Mouse (Mus musculus) erythroblast, embryonic 14.5 days (primary cell): ENCODE measurements around the gene B9d2. TPM values are rescaled to one million over a fixed set of nuclear protein-coding genes. Genes with fewer than 3 reads are reported as not detected.

Source experiments
- H3K27me3 ChIP-seq: 2 replicates; pipeline ENCODE4 v1.6.1; 2012; ENCODE audit warnings: inconsistent platforms; ENCODE audit not compliant: control insufficient read depth
- H3K36me3 ChIP-seq: 2 replicates; pipeline ENCODE4 v1.6.1; 2012; ENCODE audit warnings: mild to moderate bottlenecking, inconsistent platforms; ENCODE audit not compliant: control insufficient read depth
- H3K4me1 ChIP-seq: 2 replicates; pipeline ENCODE4 v1.6.1; 2012; ENCODE audit warnings: inconsistent platforms; ENCODE audit not compliant: control insufficient read depth
- H3K4me3 ChIP-seq: replicated peaks from 2 replicates; pipeline ENCODE3; 2012; ENCODE audit warnings: moderate library complexity, mild to moderate bottlenecking, inconsistent platforms
- H3K9me3 ChIP-seq: 2 replicates; pipeline ENCODE4 v1.6.1; 2012; ENCODE audit warnings: low read length, inconsistent platforms, mixed read lengths; ENCODE audit not compliant: control insufficient read depth
- GATA1 ChIP-seq: IDR thresholded peaks from 2 replicates; pipeline ENCODE4 v1.6.1; 2012; ENCODE audit warnings: low read length, inconsistent platforms, mixed read lengths
- TAL1 ChIP-seq: IDR thresholded peaks from 3 replicates; pipeline ENCODE4 v1.6.1; 2012; ENCODE audit warnings: low read length, inconsistent platforms, mixed read lengths
- polyA plus RNA-seq: library from polyadenylated mRNA; stranded (reverse); fragments of >175 nt; gene quantifications from 2 replicates; pipeline ENCODE4 v1.2.3, GENCODE M21; 2012

Gene B9d2
- polyA plus RNA-seq, 1 experiment, result 4.8 TPM

DNA sequence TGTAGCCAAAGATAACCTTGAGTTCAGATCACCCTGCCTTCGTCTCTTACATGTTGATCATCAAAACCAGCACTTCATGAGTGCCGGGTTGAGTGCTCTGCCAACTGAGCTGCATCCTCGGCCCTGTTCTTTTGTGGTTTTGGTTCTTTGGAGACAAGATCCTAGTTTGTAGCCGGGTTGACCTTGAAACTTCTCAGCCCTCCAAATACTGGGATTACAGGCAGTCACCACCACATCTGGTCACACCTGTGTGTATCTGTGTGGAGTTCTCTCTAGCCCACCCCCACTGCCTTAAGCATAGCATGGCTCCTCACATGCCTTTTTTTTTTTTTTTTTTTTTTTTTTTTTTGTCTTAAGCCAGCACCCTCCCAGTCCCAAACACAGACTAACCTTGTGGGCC, 10.5 kb upstream of the B9d2 start:
- Histone ChIP-seq H3K36me3 (peaks cover 43% of the 10 kb centered on the region), H3K9me3 (no peaks in the 10 kb centered on the region), H3K4me3 (no peak overlapping the region), H3K4me1 (peaks cover 8% of the 10 kb centered on the region), H3K27me3 (peaks cover 26% of the 10 kb centered on the region)
- TF ChIP-seq TAL1 (no peak), GATA1 (no peak)

DNA sequence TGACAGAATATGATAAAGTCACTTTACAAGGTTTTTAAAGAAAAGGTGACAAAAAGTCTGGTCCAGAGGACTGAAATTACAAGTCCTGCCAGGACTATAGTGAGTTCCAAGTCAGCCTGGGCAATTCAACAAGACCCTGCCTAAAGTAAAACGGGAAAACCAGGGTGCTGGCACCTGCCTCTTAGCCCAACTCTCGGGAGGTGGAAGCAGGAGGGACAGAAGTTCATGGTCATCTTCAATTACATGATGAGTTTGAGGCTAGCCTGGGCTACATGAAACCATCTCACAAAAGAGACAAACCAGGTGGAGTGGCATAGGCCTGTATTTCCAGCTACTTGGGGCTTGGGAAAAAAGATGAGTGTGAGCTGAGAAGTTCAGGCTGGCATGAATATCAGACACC, 8.9 kb upstream of the B9d2 start:
- Histone ChIP-seq H3K27me3 (peaks cover 38% of the 10 kb centered on the region), H3K36me3 (peaks cover 28% of the 10 kb centered on the region), H3K9me3 (no peaks in the 10 kb centered on the region), H3K4me1 (peaks cover 8% of the 10 kb centered on the region), H3K4me3 (no peak overlapping the region)
- TF ChIP-seq GATA1, result no peak
- TF ChIP-seq TAL1, result no peak

DNA sequence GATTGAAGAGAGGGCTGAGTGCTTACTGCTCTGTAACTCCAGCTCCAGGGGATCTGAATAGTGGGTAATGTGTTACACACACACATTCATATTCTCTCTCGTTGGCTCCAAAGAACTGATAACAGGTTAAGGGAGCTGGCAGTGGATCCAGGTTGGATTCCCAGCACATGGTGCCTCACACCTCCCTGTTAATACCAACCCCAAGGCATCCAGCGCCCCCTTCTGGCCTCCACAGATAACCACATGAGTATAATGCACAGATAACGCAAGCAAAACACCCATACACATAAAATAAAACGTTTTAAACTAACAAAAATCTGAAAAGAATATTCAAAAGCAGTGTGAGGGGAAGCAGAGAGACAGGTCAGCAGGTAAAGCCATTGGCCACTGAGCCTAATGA, 8.1 kb upstream of the B9d2 start:
- Histone ChIP-seq H3K9me3 (no peaks in the 10 kb centered on the region), H3K4me3 (no peak overlapping the region), H3K27me3 (peaks cover 38% of the 10 kb centered on the region), H3K36me3 (peaks cover 21% of the 10 kb centered on the region), H3K4me1 (peaks cover 8% of the 10 kb centered on the region)
- TF ChIP-seq GATA1, result no peak
- TF ChIP-seq TAL1, result no peak

DNA sequence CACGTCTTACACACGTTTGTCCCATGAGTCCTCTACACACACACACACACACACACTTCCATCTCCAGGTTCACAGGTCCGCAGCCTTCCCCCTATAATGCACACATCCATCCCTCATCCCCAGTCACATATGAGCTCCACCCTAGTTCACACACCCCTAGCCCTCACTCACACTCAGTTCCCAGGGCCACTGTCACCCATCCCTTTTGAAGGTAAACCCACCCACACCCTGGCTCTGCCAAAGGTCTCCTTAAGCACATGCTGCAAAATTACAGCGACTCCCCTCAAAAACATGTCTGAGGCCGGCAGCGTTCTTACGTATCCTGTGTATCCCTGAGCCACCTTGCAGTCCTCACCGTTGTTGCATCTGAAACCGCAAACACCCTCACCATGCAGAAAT, 6.3 kb upstream of the B9d2 start:
- no peak for TF ChIP-seq TAL1
- no peak for TF ChIP-seq GATA1
- H3K4me3 ChIP-seq, result no peak overlapping the region
- peaks cover 2% of the 10 kb centered on the region for H3K36me3 ChIP-seq
- H3K4me1 ChIP-seq, result peaks cover 13% of the 10 kb centered on the region
- H3K27me3 ChIP-seq, result peaks cover 38% of the 10 kb centered on the region
- H3K9me3 ChIP-seq, result no peaks in the 10 kb centered on the region

DNA sequence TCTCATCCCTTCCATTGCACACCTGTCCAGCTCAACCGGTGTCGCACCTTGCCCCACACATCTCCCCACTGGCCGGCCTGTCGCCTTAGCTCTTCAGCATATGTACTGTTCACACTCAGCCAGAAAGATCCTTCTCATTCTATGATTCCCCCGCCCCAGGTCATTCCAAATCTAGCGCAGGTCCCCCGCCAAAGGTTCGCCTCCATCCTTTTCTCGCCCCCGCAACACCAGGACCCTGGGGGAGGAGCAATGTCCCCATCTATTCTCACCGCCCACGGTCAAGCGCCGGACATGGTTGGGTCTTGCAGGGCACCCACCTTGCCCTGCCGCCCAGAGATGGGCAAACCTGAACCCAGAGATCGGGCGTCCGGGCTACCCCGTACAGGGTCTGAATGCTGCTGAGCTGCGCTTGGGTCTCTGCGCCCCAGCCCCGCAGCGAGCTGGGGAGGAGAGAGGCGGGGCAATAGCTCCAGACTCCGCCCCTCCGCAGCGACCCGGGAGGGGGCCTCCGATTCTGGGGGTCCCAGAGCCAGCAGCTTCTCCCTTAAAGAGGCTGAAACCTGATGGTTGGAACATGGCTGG, 5.8 kb upstream of the B9d2 start, which contains the start of gene Tmem91:
Gene Tmem91 (minus strand): TSS at position 448 of the 582 bp plus-strand sequence.
- Histone ChIP-seq H3K27me3 (peaks cover 38% of the 10 kb centered on the region), H3K9me3 (no peaks in the 10 kb centered on the region), H3K36me3 (no peaks in the 10 kb centered on the region; the same call in 1 of the 2 replicates), H3K4me3 (peak within 1 kb of the TSS; percentile 18), H3K4me1 (peaks cover 18% of the 10 kb centered on the region)
- TF ChIP-seq TAL1, result no peak
- TF ChIP-seq GATA1, result no peak

DNA sequence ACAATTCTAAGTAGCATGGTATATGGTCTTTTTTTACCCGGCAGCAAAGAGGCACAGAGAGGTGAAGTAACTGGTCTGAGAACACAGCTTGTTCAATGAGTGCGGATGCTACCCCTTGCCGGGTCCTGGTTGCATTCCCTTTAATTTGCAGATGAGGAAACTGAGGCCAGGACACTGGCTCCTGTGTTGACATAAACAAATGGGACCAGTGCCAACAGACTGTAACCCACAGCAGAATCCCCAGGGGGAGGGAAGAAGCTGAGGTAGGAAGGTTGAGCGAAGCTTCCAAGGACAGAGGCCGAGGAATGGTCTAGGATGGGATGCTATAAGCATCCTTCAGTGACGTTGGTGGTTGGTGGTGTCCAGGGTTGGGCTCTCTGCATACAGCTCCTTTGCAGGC, 5.2 kb upstream of the B9d2 start:
- no peak for TF ChIP-seq TAL1
- no peak for TF ChIP-seq GATA1
- H3K36me3 ChIP-seq, result no peaks in the 10 kb centered on the region; the same call in 1 of the 2 replicates
- H3K27me3 ChIP-seq, result peaks cover 38% of the 10 kb centered on the region
- H3K4me1 ChIP-seq, result peaks cover 24% of the 10 kb centered on the region
- H3K9me3 ChIP-seq, result no peaks in the 10 kb centered on the region
- no peak overlapping the region for H3K4me3 ChIP-seq

DNA sequence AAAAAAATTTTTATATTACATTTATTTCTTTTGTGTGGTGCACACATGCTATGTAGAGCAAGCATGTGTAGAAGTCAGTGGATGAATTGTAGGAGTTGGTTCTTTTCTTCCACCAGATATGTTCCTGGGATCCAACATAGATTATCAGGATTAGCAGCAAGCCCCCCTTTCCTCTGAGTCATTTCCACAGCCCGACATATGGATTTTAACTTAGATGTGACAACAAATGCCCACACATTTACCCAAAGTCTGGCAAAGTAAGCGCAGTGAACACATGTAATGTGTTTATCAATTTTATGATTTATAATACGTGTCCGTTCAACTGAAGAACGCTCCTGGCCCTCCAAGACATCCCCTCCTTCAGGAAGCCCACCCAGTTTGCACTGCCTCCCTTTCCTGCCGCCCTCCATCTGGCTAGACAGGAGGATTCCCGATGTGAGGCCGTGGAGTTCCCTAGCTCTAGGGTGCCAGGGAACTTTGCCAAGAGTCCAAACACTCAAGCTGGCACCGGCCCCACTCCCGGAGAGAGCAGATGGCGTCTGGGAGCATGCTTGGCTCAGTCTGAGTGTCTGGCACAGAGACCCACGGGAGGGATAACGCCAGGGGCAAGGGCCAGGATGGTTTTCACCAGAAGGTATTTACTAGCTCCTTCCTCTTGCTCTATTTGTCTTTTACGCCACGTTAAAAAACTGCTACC, 4.3 kb upstream of the B9d2 start:
- TF ChIP-seq TAL1 (no peak), GATA1 (no peak)
- no peaks in the 10 kb centered on the region for H3K9me3 ChIP-seq
- H3K4me3 ChIP-seq, result no peak overlapping the region
- H3K27me3 ChIP-seq, result peaks cover 38% of the 10 kb centered on the region
- no peaks in the 10 kb centered on the region for H3K36me3 ChIP-seq
- H3K4me1 ChIP-seq, result peaks cover 32% of the 10 kb centered on the region

DNA sequence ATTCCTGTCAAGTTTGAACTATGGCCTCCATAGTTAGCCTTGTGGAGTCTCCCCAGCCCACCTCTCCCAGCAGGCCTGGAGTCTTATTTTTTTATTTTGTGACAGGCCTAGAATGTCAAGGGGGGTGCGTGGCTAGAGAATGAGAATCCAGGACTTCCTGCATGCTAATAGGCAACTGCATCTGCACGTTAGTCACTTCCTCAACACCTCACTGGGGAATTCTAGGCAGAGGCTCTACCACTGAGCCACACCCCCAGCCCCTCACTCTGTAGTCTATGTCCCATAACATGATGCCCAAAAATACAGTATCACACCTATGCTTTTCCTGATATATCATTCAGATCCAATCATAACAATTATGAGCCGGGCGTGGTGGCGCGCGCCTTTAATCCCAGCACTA, 3.6 kb upstream of the B9d2 start:
- no peaks in the 10 kb centered on the region for H3K9me3 ChIP-seq
- TF ChIP-seq TAL1, result no peak
- no peak for TF ChIP-seq GATA1
- H3K4me3 ChIP-seq, result no peak overlapping the region
- H3K36me3 ChIP-seq, result peaks cover 2% of the 10 kb centered on the region
- H3K27me3 ChIP-seq, result peaks cover 38% of the 10 kb centered on the region
- peaks cover 40% of the 10 kb centered on the region for H3K4me1 ChIP-seq

DNA sequence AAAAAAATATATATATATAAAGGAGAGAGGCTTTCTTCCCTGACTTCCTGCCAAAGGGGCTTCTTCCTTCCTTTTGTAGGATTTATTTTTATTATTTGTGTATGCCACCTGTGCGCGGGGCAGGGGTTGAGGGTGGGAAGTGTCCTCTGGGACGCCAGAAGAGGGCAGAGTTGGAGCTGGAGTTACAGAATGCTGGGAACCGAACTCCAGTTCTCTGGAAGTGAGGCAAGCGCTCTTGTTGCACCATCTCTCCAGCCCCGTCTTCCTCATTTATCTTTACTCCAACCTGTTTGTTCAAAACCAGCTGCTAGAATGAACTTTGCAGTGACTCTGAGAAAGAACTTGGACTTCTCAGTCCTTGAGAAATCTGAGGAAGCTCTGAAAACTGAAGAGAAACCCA, 609 bp upstream of the B9d2 start:
- no peaks in the 10 kb centered on the region for H3K9me3 ChIP-seq
- H3K27me3 ChIP-seq, result peaks cover 13% of the 10 kb centered on the region
- no peak for TF ChIP-seq GATA1
- no peak for TF ChIP-seq TAL1
- peaks cover 62% of the 10 kb centered on the region for H3K4me1 ChIP-seq
- H3K36me3 ChIP-seq, result peaks cover 28% of the 10 kb centered on the region
- H3K4me3 ChIP-seq, result peak overlapping the region; percentile 90
